Mouse (Mus musculus) small intestine, adult 2 months (tissue): ENCODE results near the gene 4930524J08Rik.

Source experiments
- CTCF ChIP-seq: fragments of 200-500 bp; IDR thresholded peaks from 2 replicates; pipeline ENCODE4 v1.5.1; 2012; ENCODE audit warnings: low read depth, mild to moderate bottlenecking, control low read depth, inconsistent platforms, low read length, moderate library complexity, mixed read lengths; ENCODE audit not compliant: insufficient replicate concordance, insufficient read length; ENCODE audit errors: extremely low read depth
- POLR2A ChIP-seq: fragments of 200-500 bp; IDR thresholded peaks from 2 replicates; pipeline ENCODE4 v1.6.1; 2012; ENCODE audit warnings: low read depth, mild to moderate bottlenecking, control low read depth, inconsistent platforms, low read length, moderate library complexity

- no peak for TF ChIP-seq CTCF
- TF ChIP-seq POLR2A = no peak
These were observed 15.3 kb downstream of the 4930524J08Rik start for GRCm38 (mm10) chr5:99994166-99994565.
